Mouse (Mus musculus) heart, embryonic 13.5 days (tissue): Measurements from ENCODE around the gene Armh3. TPM values are rescaled to one million over a fixed set of nuclear protein-coding genes. Genes with fewer than 3 reads are reported as not detected.

Experiments used
- ATAC-seq: fragments of 200-750 bp; cut with Nextera tagmentation; 2 replicates; pipeline ENCODE4 v1.8.0; 2017; ENCODE audit warnings: moderate TSS enrichment; ENCODE audit not compliant: insufficient number of reproducible peaks, low FRiP score, low TSS enrichment; ENCODE audit errors: extremely low read depth
- H3K27ac ChIP-seq: fragments of 300-500 bp; sonication (generic); replicated peaks from 2 replicates; pipeline ENCODE4 v1.5.1; 2015; ENCODE audit warnings: moderate library complexity, mild to moderate bottlenecking, inconsistent platforms
- H3K27me3 ChIP-seq: fragments of 300-500 bp; sonication (generic); replicated peaks from 2 replicates; pipeline ENCODE4 v1.6.1; 2015; ENCODE audit warnings: mild to moderate bottlenecking, inconsistent platforms
- H3K36me3 ChIP-seq: fragments of 300-500 bp; sonication (generic); 2 replicates; pipeline ENCODE4 v1.6.1; 2015; ENCODE audit warnings: mild to moderate bottlenecking, inconsistent platforms
- H3K4me1 ChIP-seq: fragments of 300-500 bp; sonication (generic); 2 replicates; pipeline ENCODE4 v1.6.1; 2015; ENCODE audit warnings: inconsistent platforms
- H3K4me2 ChIP-seq: fragments of 300-500 bp; sonication (generic); 2 replicates; pipeline ENCODE4 v1.6.1; 2015; ENCODE audit warnings: inconsistent platforms, mild to moderate bottlenecking, moderate library complexity
- H3K4me3 ChIP-seq: fragments of 300-500 bp; sonication (generic); 2 replicates; pipeline ENCODE4 v1.5.1; 2015; ENCODE audit warnings: moderate library complexity, mild to moderate bottlenecking, inconsistent platforms
- H3K9ac ChIP-seq: fragments of 300-500 bp; sonication (generic); 2 replicates; pipeline ENCODE4 v1.6.1; 2015; ENCODE audit warnings: inconsistent platforms, mild to moderate bottlenecking, moderate library complexity
- H3K9me3 ChIP-seq: fragments of 300-500 bp; sonication (generic); 2 replicates; pipeline ENCODE4 v1.6.1; 2016; ENCODE audit warnings: inconsistent platforms
- WGBS: fragments of 180-500 bp; shearing (Covaris S2); methylation state at CpG from one replicate; pipeline ENCODE4 v1.1.7; 2015; ENCODE audit warnings: mixed read lengths; 5-methylcytosine and 5-hydroxymethylcytosine counted together
- polyA plus RNA-seq: library from polyadenylated mRNA; unstranded; fragments of >200 nt; fragmentation: Nextera tagmentation; extraction: Ambion mirVana; gene quantifications from 2 replicates; pipeline ENCODE4 v1.2.1, GENCODE M21; 2015

Armh3 gene
- polyA plus RNA-seq, 1 experiment from 2014 or later = 13.0 TPM

DNA sequence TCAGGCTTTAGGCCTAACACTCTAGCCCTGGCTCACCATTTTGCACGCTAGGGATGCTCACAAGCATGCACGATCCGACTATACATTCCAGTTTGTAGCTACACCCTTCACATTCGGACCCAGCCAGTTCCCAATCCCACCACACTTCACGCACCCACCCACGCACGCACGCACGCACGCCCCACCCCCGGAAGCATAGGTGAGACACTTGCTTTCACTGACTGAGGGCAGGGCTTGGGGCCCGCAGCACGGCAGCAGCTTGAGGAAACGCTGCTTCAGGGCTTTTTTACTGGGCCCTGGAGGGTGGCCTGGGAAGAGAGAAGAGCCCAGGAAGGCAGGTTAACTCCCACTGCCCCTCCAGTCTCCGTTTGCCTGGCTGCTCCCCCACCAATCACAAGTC, 201.4 kb downstream of the Armh3 start:
- no peak overlapping the region for H3K4me2 ChIP-seq
- no peak overlapping the region for H3K9ac ChIP-seq
- H3K27me3 ChIP-seq = 0 out of 2 replicates have a peak, but pooled peaks cover 18% of the 10 kb centered on the region
- no peak overlapping the region for H3K27ac ChIP-seq
- ATAC-seq = no peak
- H3K4me3 ChIP-seq = no peak overlapping the region
- H3K4me1 ChIP-seq = peaks cover 15% of the 10 kb centered on the region
- WGBS = 70% methylated on average over 15 of the region's 15 CpGs
- H3K9me3 ChIP-seq = no peaks in the 10 kb centered on the region
- no peaks in the 10 kb centered on the region for H3K36me3 ChIP-seq

DNA sequence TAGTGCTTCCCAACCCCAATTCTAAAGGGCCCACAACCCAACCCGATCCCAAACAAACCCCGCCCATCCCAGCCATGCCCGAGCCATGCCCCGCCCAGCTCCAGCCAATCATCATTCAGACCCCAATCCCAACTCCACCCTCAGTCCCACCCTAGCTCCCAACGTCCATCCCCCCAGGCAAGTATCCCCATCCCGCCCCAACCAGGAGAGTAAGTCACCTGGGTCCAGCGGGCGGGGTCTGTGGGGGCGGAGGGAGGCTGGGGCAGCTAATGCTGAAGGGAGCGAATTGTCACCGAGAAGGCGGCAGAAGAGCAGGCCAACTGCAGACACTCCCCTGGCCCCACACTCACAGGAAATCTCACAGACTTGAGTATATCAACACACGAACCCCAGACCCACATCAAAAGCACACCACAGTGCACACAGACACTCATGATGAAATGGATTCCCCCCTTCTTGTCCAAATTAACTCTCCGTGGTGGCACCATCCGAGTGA, 202.2 kb downstream of the Armh3 start:
- no peak overlapping the region for H3K27ac ChIP-seq
- WGBS = 12% methylated on average over 15 of the region's 15 CpGs

DNA sequence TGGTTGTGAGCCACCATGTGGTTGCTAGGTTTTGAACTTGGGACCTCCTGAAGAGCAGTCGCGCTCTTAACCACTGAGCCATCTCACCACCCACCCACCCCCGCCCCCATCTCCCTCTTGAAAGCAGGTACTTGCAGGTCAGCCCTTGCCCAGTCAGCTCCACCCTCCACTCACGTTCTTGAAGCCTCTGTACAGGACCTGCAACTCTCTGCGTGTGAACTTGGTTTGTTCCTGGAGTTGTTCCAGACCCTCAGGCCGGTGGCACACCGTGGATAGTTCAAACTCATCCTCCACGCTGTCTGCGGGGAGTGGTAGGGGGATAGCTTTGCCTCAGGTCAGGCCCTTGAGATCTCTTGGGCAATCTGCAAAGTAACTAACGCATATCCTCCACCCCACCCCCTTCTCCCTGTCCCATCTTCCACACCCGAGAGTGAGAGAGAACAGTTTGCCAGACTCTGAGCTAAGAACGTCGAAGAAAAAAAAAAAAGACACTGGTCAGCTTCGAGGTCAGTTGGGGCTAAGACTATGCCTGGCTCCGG, 202.8 kb downstream of the Armh3 start:
- H3K27ac ChIP-seq = no peak overlapping the region
- ATAC-seq = no peak

More for the DNA sequence above, 202.2 kb downstream of the Armh3 start:
- Histone ChIP-seq H3K4me2 (peak overlapping the region; percentile 56), H3K9ac (no peak overlapping the region; the same call in 1 of the 2 replicates), H3K9me3 (no peaks in the 10 kb centered on the region), H3K4me3 (peak overlapping the region; percentile 25), H3K4me1 (peaks cover 15% of the 10 kb centered on the region), H3K36me3 (no peaks in the 10 kb centered on the region), H3K27me3 (0 out of 2 replicates have a peak, but pooled peaks cover 18% of the 10 kb centered on the region)
- no peak for ATAC-seq

DNA sequence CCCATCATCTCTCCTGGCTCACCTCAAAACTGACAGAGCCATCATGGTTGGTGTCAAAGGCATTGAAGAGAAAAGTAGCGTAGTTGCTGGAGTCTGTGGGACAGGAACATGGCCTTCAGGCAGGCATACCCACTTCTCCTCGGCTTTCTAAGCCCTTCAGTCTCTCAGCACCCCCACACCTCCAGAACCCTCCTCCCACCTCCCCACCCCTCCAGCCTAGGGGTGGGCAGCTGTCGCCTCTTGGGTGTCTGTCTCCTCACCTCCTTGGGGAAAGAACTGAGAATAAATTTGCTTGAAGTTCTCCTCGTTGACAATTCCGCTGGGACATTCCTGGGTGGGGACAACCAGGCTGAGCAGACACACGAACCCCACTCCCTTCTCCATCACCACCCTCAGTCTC, 203.6 kb downstream of the Armh3 start:
- Histone ChIP-seq H3K9me3 (no peaks in the 10 kb centered on the region), H3K4me1 (peaks cover 15% of the 10 kb centered on the region), H3K27me3 (0 out of 2 replicates have a peak, but pooled peaks cover 18% of the 10 kb centered on the region), H3K27ac (no peak overlapping the region), H3K4me3 (no peak overlapping the region), H3K36me3 (no peaks in the 10 kb centered on the region), H3K4me2 (no peak overlapping the region), H3K9ac (no peak overlapping the region)
- WGBS = 73% methylated on average over 6 of the region's 6 CpGs
- no peak for ATAC-seq

More for the DNA sequence above, 202.8 kb downstream of the Armh3 start:
- Histone ChIP-seq H3K4me2 (peak overlapping the region; percentile 56), H3K9ac (no peak overlapping the region), H3K4me3 (peak overlapping the region; percentile 25; the same call in 1 of the 2 replicates), H3K27me3 (0 out of 2 replicates have a peak, but pooled peaks cover 18% of the 10 kb centered on the region), H3K4me1 (peaks cover 15% of the 10 kb centered on the region), H3K36me3 (no peaks in the 10 kb centered on the region), H3K9me3 (no peaks in the 10 kb centered on the region)
- 23% methylated on average over 15 of the region's 15 CpGs for WGBS

DNA sequence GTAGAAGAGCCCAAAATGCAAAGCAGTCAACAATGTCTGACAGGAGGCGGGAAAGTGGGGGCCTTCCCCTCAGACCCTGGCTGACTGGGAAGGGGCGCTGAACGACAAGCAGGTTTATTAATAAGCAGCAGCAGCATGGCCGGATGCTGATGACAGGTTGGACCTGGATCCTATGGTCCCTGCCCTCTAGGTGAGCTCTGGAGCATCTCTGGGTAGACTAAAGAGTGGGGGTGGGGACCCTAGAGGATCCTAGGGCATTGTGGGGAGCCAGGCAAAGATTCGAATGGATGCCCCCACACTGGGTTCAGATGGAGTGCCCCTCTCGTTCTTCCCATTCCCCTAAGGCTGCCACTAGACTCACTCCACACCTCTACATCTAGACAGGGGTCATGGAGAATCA, 205.9 kb downstream of the Armh3 start:
- Histone ChIP-seq H3K9ac (no peak overlapping the region), H3K9me3 (no peaks in the 10 kb centered on the region), H3K36me3 (no peaks in the 10 kb centered on the region), H3K4me3 (no peak overlapping the region), H3K27me3 (0 out of 2 replicates have a peak, but pooled peaks cover 18% of the 10 kb centered on the region), H3K27ac (no peak overlapping the region), H3K4me2 (no peak overlapping the region), H3K4me1 (peaks cover 15% of the 10 kb centered on the region)
- WGBS = 81% methylated on average over 6 of the region's 6 CpGs
- no peak for ATAC-seq

DNA sequence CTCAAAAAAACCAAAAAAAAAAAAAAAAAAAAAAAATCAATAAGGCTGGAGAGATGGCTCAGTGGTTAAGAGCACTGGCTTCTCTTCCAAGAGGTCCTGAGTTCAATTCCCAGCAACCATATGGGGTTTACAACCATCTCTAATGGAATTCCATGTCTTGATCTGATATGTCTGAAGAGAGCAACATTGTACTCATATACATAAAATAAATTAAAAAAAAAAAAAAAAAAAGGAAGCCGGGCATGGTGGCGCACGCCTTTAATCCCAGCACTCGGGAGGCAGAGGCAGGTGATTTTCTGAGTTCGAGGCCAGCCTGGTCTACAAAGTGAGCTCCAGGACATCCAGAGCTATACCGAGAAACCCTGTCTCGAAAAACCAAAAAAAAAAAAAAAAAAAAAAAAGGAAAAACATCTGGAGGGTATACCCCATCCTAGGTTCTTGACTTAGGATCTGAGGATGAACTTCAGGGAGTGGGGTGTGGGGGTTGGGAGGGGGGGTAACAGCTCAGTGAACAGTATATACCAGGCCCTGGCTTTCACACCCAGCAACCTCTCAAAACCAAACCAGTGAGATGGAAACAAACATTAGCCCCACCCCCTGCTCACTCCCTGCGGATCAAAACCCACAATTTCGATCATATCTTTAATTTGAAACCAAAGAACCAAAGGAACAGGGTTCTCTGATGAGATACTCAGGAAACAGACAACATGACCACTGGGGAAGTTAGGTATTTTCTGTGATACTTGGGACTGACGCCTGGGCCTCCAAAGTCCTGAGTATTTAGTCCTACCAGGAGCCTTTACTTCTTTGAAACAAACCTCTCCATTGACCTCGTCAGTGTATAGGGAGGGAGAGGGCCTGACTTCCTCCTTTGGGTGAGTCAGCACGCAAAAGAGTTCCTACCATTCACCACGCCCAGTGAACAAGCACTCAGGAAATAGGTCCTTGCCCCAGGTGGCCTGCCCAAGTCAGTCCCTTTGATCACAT, 208.1 kb downstream of the Armh3 start:
- H3K36me3 ChIP-seq = no peaks in the 10 kb centered on the region
- no peaks in the 10 kb centered on the region for H3K9me3 ChIP-seq
- H3K9ac ChIP-seq = no peak overlapping the region
- 0 out of 2 replicates have a peak, but pooled peaks cover 18% of the 10 kb centered on the region for H3K27me3 ChIP-seq
- no peak overlapping the region for H3K27ac ChIP-seq
- H3K4me3 ChIP-seq = no peak overlapping the region
- ATAC-seq = peak; percentile 44; the same call in 1 of the 2 replicates
- H3K4me2 ChIP-seq = no peak overlapping the region
- H3K4me1 ChIP-seq = peaks cover 7% of the 10 kb centered on the region; the same call in 1 of the 2 replicates
- WGBS = 76% methylated on average over 13 of the region's 13 CpGs

GRCm38 (mm10) chr19:45789365-45789764, 208.9 kb downstream of the Armh3 start:
- peaks cover 7% of the 10 kb centered on the region; the same call in 1 of the 2 replicates for H3K4me1 ChIP-seq
- 0 out of 2 replicates have a peak, but pooled peaks cover 13% of the 10 kb centered on the region for H3K27me3 ChIP-seq
- no peak overlapping the region for H3K27ac ChIP-seq
- no peaks in the 10 kb centered on the region for H3K36me3 ChIP-seq
- 78% methylated on average over 7 of the region's 7 CpGs for WGBS
- ATAC-seq = no peak
- H3K9me3 ChIP-seq = no peaks in the 10 kb centered on the region
- no peak overlapping the region for H3K9ac ChIP-seq
- H3K4me2 ChIP-seq = no peak overlapping the region
- H3K4me3 ChIP-seq = no peak overlapping the region

- WGBS = 45% methylated on average over 4 of the region's 4 CpGs
- Histone ChIP-seq H3K4me1 (peaks cover 11% of the 10 kb centered on the region), H3K27ac (no peak overlapping the region), H3K9ac (no peak overlapping the region), H3K9me3 (no peaks in the 10 kb centered on the region), H3K4me2 (no peak overlapping the region), H3K27me3 (0 out of 2 replicates have a peak, but pooled peaks cover 4% of the 10 kb centered on the region), H3K36me3 (no peaks in the 10 kb centered on the region), H3K4me3 (no peak overlapping the region)
- ATAC-seq = no peak
These were observed 210.0 kb downstream of the Armh3 start for GRCm38 (mm10) chr19:45788337-45788736.

- WGBS = 58% methylated on average over 3 of the region's 3 CpGs
- H3K9me3 ChIP-seq = no peaks in the 10 kb centered on the region
- no peak overlapping the region for H3K4me2 ChIP-seq
- H3K27me3 ChIP-seq = no peaks in the 10 kb centered on the region
- H3K27ac ChIP-seq = no peak overlapping the region
- H3K4me3 ChIP-seq = no peak overlapping the region
- no peak overlapping the region for H3K9ac ChIP-seq
- no peak for ATAC-seq
- peaks cover 4% of the 10 kb centered on the region; the same call in 1 of the 2 replicates for H3K4me1 ChIP-seq
- no peaks in the 10 kb centered on the region for H3K36me3 ChIP-seq
These were observed 210.8 kb downstream of the Armh3 start for GRCm38 (mm10) chr19:45787450-45787849.

GRCm38 (mm10) chr19:45785470-45785869, 212.8 kb downstream of the Armh3 start:
- Histone ChIP-seq H3K4me3 (no peak overlapping the region), H3K9me3 (no peaks in the 10 kb centered on the region), H3K4me2 (no peak overlapping the region), H3K27ac (no peak overlapping the region), H3K36me3 (peaks cover 7% of the 10 kb centered on the region), H3K9ac (no peak overlapping the region), H3K4me1 (peaks cover 22% of the 10 kb centered on the region), H3K27me3 (no peaks in the 10 kb centered on the region)
- WGBS = 59% methylated on average over 3 of the region's 3 CpGs
- ATAC-seq = no peak

DNA sequence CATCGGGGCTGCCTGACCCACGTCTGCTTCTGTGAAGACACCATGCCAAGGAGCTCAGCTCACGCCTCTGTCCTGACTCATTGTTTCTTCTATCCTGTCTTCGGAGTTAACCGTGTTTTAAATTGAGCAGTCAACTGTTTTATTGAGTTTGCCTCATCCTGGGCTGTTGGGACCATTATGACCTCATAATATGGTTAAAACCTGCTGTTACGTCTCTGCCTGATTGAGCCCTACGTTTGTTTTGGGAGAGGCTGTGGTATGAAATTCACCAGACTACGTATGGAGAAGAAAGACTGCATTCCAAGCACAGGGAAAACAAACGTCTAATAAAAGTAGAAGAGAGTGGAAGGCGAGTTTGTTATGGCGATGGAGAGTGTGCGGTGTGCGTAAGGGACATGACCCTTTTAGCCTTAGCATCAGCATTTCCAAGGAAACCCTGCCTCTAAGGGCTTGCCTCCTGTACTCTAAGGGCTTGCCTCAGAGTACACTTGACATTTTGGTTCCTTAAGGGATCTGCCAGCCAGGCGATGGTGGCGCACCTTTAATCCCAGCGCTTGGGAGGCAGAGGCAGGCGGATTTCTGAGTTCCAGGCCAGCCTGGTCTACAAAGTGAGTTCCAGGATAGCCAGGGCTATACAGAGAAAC, 214.2 kb downstream of the Armh3 start:
- 32% methylated on average over 17 of the region's 17 CpGs for WGBS
- Histone ChIP-seq H3K4me1 (peaks cover 35% of the 10 kb centered on the region), H3K4me3 (peak overlapping the region; percentile 83), H3K27me3 (no peaks in the 10 kb centered on the region), H3K4me2 (peak overlapping the region; percentile 78), H3K27ac (peak overlapping the region; percentile 80), H3K9ac (peak overlapping the region; percentile 76), H3K9me3 (no peaks in the 10 kb centered on the region), H3K36me3 (peaks cover 21% of the 10 kb centered on the region)
- ATAC-seq = no peak
